Mouse (Mus musculus) limb, embryonic 15.5 days (tissue): ENCODE data around the gene Gm14085. TPM values are rescaled to one million over a fixed set of nuclear protein-coding genes. Genes with fewer than 3 reads are reported as not detected.
"Not testable (repeated sequence)": the region's sequence is repeated elsewhere in the genome, so short reads cannot be mapped to it uniquely, and the experiment has no call there.

ENCODE experiments used
- ATAC-seq: fragments of 200-750 bp; cut with Nextera tagmentation; 2 replicates; pipeline ENCODE4 v1.8.0; 2017; ENCODE audit warnings: low read depth, moderate TSS enrichment; ENCODE audit not compliant: insufficient number of reproducible peaks, low FRiP score, low TSS enrichment
- H3K27ac ChIP-seq: fragments of 300-500 bp; sonication (generic); 2 replicates; pipeline ENCODE4 v1.5.1; 2015; ENCODE audit warnings: moderate library complexity, mild to moderate bottlenecking, inconsistent platforms
- H3K27me3 ChIP-seq: fragments of 300-500 bp; sonication (generic); 2 replicates; pipeline ENCODE4 v1.6.1; 2015; ENCODE audit warnings: inconsistent platforms
- H3K36me3 ChIP-seq: fragments of 300-500 bp; sonication (generic); 2 replicates; pipeline ENCODE4 v1.6.1; 2015; ENCODE audit warnings: inconsistent platforms
- H3K4me1 ChIP-seq: fragments of 300-500 bp; sonication (generic); 2 replicates; pipeline ENCODE4 v1.6.1; 2015; ENCODE audit warnings: inconsistent platforms
- H3K4me2 ChIP-seq: fragments of 300-500 bp; sonication (generic); 2 replicates; pipeline ENCODE4 v1.6.1; 2015; ENCODE audit warnings: mild to moderate bottlenecking, inconsistent platforms
- H3K4me3 ChIP-seq: fragments of 300-500 bp; sonication (generic); 2 replicates; pipeline ENCODE4 v1.5.1; 2015; ENCODE audit warnings: mild to moderate bottlenecking, inconsistent platforms
- H3K9ac ChIP-seq: fragments of 300-500 bp; sonication (generic); 2 replicates; pipeline ENCODE4 v1.6.1; 2015; ENCODE audit warnings: inconsistent platforms
- H3K9me3 ChIP-seq: fragments of 300-500 bp; sonication (generic); 2 replicates; pipeline ENCODE4 v1.6.1; 2016; ENCODE audit warnings: inconsistent platforms
- WGBS: fragments of 180-500 bp; shearing (Covaris S2); methylation state at CpG from one replicate; pipeline ENCODE4 v1.1.7; 2015; 5-methylcytosine and 5-hydroxymethylcytosine counted together
- polyA plus RNA-seq: library from polyadenylated mRNA; unstranded; fragments of >200 nt; fragmentation: Nextera tagmentation; extraction: Ambion mirVana; gene quantifications from 2 replicates; pipeline ENCODE4 v1.2.1, GENCODE M21; 2015

The Gm14085 gene
- polyA plus RNA-seq, 1 experiment from 2014 or later, result not detected

DNA sequence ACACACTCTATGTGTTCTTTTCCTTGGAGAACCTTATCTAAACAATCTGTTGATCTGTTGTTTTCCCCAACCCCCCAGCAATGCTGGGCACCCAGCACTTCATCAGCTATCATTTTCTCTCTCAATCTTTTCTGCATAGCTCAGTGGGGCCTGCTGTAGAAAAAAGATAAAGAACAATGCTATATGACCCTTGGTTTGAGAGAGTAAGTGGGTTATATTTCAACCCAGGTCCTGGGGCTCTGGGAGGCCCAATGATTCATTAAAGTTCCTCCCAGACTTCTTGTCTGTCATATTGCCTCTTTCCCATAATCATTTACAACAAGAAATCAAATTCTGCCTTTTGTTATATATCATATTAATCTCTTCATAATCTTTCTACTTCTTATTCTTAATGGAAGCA, 1.4 kb downstream of the Gm14085 start:
- not testable (repeated sequence) for H3K4me3 ChIP-seq

DNA sequence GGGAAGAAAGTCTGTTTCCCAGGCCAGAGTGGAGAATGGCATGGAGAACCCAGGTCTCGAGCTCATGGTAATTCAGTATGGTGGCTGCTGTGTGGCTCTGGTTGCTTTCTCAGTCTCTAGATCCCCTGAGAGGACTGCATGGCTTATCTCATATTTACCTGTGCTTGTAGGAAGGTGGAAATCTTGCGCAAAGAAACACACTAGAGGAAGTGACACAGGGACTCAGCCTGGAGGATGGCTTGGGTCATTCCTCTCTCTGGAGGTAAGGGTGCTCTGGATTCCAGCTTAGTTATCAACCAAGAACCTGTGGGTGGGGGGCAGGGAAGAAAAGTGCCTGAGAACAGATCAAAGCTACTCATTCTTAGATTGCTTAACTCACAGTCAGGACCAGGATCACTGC, 1.9 kb downstream of the Gm14085 start:
- 85% methylated on average over 2 of the region's 2 CpGs for WGBS

More for the DNA sequence above, 1.4 kb downstream of the Gm14085 start:
- not testable (repeated sequence) for H3K27me3 ChIP-seq, H3K4me2 ChIP-seq, ATAC-seq, H3K27ac ChIP-seq, H3K36me3 ChIP-seq, H3K9me3 ChIP-seq, H3K9ac ChIP-seq, H3K4me1 ChIP-seq

DNA sequence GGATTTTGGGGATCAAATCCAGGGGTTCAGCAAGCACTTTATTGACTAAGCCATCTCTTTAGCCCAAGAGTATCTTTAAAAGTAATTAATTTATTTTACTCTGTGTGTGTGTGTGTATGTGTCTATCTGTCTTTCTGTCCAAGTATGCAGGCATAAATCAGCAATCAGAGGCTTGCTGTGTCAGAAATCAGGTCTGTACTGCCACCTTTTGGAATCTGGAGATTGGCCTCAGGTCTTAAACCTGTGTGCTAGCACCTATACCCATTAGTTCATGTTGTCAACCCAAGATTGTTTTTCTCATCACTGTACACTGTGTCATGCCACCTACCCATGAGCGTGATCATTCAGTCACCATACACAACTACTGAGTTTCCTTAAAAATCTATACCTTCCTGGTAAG, 45.0 kb downstream of the Gm14085 start:
- H3K9ac ChIP-seq, ATAC-seq, H3K27ac ChIP-seq, H3K36me3 ChIP-seq, H3K4me1 ChIP-seq, H3K4me2 ChIP-seq, H3K4me3 ChIP-seq, H3K27me3 ChIP-seq, H3K9me3 ChIP-seq: not testable (repeated sequence)
- 84% methylated on average over 1 of the region's 1 CpGs for WGBS

More for the DNA sequence above, 1.9 kb downstream of the Gm14085 start:
- no peaks in the 10 kb centered on the region for H3K9me3 ChIP-seq
- H3K27me3 ChIP-seq, result no peaks in the 10 kb centered on the region
- H3K4me1 ChIP-seq, result no peaks in the 10 kb centered on the region
- ATAC-seq, result no peak
- H3K9ac ChIP-seq, result no peak overlapping the region
- no peaks in the 10 kb centered on the region for H3K36me3 ChIP-seq
- H3K4me3 ChIP-seq, result no peak overlapping the region
- no peak overlapping the region for H3K27ac ChIP-seq
- H3K4me2 ChIP-seq, result no peak overlapping the region

DNA sequence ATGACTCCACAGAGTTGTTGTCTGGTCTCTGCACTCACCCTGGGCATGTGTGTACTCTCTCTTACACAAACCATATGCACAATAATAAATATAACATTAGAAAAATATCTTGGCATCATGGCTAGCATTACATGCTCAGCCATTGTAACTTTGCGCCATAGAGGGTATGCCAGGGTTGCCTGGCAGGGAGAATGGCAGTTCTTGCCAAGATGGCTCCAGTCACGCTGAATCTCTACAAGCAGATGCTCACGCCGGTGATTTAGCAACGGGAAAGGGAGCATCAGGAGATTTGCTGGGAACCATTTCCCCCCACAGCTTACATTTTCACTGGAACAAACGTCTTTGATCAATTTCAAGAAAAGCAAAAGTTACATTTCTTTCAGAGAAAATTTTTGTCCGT, 46.5 kb downstream of the Gm14085 start:
- no peaks in the 10 kb centered on the region for H3K36me3 ChIP-seq
- no peak overlapping the region for H3K4me2 ChIP-seq
- H3K9ac ChIP-seq, result no peak overlapping the region
- 80% methylated on average over 7 of the region's 7 CpGs for WGBS
- no peak overlapping the region for H3K27ac ChIP-seq
- no peaks in the 10 kb centered on the region for H3K4me1 ChIP-seq
- H3K27me3 ChIP-seq, result no peaks in the 10 kb centered on the region
- no peak overlapping the region for H3K4me3 ChIP-seq
- no peak for ATAC-seq
- H3K9me3 ChIP-seq, result no peaks in the 10 kb centered on the region

DNA sequence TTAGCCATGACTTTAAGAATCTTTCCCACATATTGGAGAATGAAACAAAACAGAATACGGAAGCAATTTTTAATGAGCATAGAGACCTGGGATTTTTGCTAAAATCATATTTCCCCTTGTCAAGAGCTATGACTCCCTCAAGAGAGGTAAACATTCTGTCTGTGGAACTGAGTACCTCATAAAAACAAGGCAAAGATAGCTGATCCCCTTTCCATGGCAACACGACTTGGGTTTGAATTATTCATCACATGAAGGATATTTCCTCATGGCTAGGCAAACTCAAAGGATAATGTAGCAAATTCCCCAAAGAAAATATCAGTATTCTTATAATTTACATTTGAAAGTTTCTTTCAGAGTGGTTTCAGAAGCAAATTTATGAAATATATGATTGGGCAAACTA, 47.0 kb downstream of the Gm14085 start:
- Histone ChIP-seq H3K9ac (no peak overlapping the region), H3K27me3 (no peaks in the 10 kb centered on the region), H3K4me2 (no peak overlapping the region), H3K36me3 (no peaks in the 10 kb centered on the region), H3K4me1 (no peaks in the 10 kb centered on the region), H3K4me3 (no peak overlapping the region), H3K27ac (no peak overlapping the region), H3K9me3 (no peaks in the 10 kb centered on the region)
- no peak for ATAC-seq
- WGBS, result 60% methylated on average over 2 of the region's 2 CpGs

DNA sequence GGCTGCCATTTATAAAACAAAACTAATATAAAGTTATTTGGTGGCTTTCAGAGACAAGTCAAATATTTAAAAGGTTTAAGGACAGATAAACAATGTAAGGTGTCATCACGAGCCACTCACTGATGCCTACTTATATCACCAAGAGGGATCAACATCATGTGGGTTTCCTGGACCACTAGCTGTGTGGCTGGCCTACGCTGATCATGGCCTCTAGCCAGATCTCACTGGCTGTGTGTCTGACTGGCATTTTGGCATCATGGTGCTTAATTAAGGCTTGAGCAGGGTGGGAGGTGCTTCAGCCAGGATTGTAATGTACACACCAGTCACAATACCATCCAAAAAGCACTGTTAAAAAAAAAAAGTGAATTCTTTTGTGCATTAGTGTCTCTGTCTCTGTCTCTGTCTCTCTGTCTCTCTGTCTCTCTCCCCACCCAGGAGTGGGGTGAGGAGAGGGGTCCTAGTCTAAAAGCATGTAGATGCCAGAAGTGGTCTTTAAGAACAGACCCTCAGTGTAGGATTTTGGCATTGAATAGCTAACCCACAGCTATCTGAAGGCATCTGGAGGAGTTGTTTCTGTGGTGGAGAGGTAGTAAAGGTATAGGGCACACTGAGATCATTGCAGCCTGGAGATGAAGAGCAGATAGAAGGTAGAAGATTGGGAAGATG, 47.5 kb downstream of the Gm14085 start:
- no peak overlapping the region for H3K27ac ChIP-seq
- H3K9ac ChIP-seq, result no peak overlapping the region
- H3K4me2 ChIP-seq, result no peak overlapping the region
- no peaks in the 10 kb centered on the region for H3K27me3 ChIP-seq
- no peaks in the 10 kb centered on the region for H3K9me3 ChIP-seq
- H3K4me1 ChIP-seq, result no peaks in the 10 kb centered on the region
- H3K4me3 ChIP-seq, result no peak overlapping the region
- WGBS, result 77% methylated on average over 2 of the region's 2 CpGs
- ATAC-seq, result no peak
- H3K36me3 ChIP-seq, result no peaks in the 10 kb centered on the region

DNA sequence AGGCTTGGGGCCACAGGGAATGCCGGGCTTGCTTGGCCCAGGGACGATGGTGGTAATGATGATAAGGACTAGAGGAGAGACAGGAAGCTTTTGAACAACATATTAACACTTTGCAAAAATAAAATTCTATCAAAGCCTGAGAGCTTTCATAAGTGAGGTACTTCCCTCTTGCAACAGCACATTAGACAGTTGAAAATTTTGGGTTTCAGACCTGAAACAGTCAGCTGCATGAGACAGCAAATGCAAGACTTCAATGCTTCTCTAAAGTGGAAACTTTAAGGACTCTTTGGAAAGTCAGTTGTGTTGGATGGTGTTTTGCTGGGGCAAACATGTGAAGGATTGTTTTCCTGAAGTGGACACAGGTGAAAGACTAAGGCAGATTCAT, 48.1 kb downstream of the Gm14085 start:
- Histone ChIP-seq H3K4me1 (no peaks in the 10 kb centered on the region), H3K4me2 (no peak overlapping the region), H3K27ac (no peak overlapping the region), H3K9ac (no peak overlapping the region), H3K36me3 (no peaks in the 10 kb centered on the region), H3K4me3 (no peak overlapping the region), H3K9me3 (no peaks in the 10 kb centered on the region), H3K27me3 (no peaks in the 10 kb centered on the region)
- ATAC-seq, result no peak
- 92% methylated on average over 2 of the region's 2 CpGs for WGBS

DNA sequence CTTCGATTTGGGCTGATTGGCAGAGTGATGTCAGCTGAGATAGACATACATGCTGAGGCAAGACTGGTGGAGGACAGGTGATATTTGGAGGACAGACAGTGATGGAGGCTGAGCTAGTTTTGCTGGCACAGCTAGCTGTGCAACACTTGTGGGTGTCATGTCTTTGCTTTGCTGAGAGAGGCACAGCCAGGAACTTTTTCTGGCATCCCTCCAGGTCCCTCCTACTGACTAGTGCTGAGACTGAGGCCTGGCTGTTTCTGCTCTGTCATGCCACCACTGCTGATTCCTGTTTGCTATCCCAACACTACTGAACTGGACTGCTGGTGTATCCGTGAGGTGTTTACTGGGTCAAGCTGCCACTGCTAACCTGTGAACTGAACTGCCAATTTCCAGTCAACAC, 48.6 kb downstream of the Gm14085 start:
- Histone ChIP-seq H3K27me3 (no peaks in the 10 kb centered on the region), H3K36me3 (no peaks in the 10 kb centered on the region), H3K27ac (no peak overlapping the region), H3K4me3 (no peak overlapping the region), H3K4me2 (no peak overlapping the region), H3K4me1 (no peaks in the 10 kb centered on the region), H3K9me3 (no peaks in the 10 kb centered on the region), H3K9ac (no peak overlapping the region)
- no peak for ATAC-seq
- 86% methylated on average over 2 of the region's 2 CpGs for WGBS

DNA sequence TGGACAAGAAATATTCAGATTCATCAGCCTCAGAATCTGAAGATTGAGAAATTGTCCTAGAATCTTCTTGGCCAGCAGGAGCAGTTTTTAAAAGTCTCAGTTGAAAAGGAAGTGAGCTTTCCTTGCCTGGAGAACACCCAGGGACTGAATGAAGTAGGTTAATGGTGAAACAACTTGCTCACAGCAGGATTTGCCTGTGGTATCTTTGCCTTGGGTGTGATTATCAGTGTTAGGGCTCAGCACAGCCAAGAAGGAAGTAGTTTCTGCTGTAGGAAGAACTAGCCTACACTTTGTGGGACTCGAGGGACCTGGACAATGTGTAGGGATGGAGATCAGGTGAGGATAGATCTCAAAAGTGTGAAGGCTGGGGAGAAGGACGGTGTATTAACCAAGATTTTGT, 49.9 kb downstream of the Gm14085 start:
- ATAC-seq, result no peak
- Histone ChIP-seq H3K4me1 (no peaks in the 10 kb centered on the region), H3K4me3 (no peak overlapping the region), H3K9me3 (no peaks in the 10 kb centered on the region), H3K27me3 (no peaks in the 10 kb centered on the region), H3K36me3 (no peaks in the 10 kb centered on the region), H3K9ac (no peak overlapping the region), H3K27ac (no peak overlapping the region), H3K4me2 (no peak overlapping the region)
- 80% methylated on average over 2 of the region's 2 CpGs for WGBS

DNA sequence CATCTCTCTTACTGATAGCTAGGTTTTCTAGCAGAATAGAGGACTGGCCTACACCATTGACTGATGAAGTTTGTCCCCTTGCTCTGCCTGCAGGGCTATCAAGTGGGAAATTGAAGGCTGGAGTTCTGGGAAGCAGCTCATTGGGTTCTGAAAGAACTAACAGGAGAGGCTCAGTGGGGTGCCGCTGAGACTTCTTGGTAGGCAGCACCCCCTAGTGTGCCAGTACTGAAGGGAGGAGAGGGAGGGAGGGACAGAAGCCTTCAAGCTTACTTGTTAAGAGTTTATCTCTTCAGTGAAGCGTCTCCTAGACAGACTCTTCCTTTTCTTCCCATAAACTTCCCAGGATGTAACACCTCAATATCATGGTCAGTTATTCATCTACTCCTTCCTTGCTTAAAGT, 73.6 kb downstream of the Gm14085 start:
- no peak for ATAC-seq
- H3K4me2 ChIP-seq, result no peak overlapping the region
- 29% methylated on average over 2 of the region's 2 CpGs for WGBS
- no peak overlapping the region for H3K4me3 ChIP-seq
- no peaks in the 10 kb centered on the region for H3K9me3 ChIP-seq
- H3K9ac ChIP-seq, result no peak overlapping the region
- no peaks in the 10 kb centered on the region for H3K4me1 ChIP-seq
- H3K27me3 ChIP-seq, result no peaks in the 10 kb centered on the region
- H3K36me3 ChIP-seq, result no peaks in the 10 kb centered on the region
- H3K27ac ChIP-seq, result no peak overlapping the region

DNA sequence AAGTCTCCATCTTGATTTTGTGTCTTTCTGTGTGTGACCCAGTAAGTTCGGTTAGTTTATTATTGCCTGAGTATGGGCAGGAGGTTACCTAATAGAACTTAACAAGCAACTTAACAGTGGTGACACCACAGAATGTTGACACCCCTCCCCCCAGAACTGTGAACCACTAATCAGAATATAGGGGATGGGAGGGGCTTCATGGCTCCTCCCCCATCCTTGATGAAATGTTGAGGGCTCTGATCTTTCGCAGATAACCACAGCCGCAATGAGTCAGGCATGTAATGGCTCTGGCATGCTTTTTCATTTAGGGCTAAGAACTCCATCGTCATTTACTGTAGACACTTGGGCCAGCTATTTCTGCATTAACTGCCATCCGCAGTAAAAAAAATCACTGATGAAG, 76.5 kb downstream of the Gm14085 start:
- H3K9ac ChIP-seq, result no peak overlapping the region
- WGBS, result 88% methylated on average over 5 of the region's 5 CpGs
- H3K27me3 ChIP-seq, result no peaks in the 10 kb centered on the region
- H3K27ac ChIP-seq, result no peak overlapping the region
- H3K4me3 ChIP-seq, result no peak overlapping the region
- H3K4me2 ChIP-seq, result no peak overlapping the region
- no peaks in the 10 kb centered on the region for H3K9me3 ChIP-seq
- ATAC-seq, result no peak
- no peaks in the 10 kb centered on the region for H3K36me3 ChIP-seq
- no peaks in the 10 kb centered on the region for H3K4me1 ChIP-seq

DNA sequence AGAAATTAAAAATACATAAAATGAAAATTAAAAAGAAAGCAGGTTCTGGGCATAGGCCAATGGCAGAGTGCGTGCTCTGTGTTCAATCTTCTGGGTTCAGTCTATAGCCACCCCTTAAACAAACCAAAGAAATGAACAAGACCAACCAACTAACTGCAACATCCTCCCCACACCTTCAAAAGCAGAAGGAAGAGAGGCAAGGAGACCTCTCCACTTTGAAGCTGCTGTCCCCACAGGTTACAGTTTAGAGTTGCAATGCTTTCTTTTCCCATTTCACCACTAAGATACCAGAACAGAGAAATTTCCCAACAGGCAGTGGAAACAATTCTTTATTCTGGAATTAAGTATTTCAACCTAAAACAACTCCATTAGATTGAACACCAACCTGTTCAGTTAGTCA, 77.5 kb downstream of the Gm14085 start:
- Histone ChIP-seq H3K36me3 (no peaks in the 10 kb centered on the region), H3K4me1 (no peaks in the 10 kb centered on the region), H3K4me2 (no peak overlapping the region), H3K27ac (no peak overlapping the region), H3K9ac (no peak overlapping the region), H3K9me3 (no peaks in the 10 kb centered on the region), H3K4me3 (no peak overlapping the region), H3K27me3 (no peaks in the 10 kb centered on the region)
- WGBS, result 92% methylated on average over 1 of the region's 1 CpGs
- no peak for ATAC-seq

DNA sequence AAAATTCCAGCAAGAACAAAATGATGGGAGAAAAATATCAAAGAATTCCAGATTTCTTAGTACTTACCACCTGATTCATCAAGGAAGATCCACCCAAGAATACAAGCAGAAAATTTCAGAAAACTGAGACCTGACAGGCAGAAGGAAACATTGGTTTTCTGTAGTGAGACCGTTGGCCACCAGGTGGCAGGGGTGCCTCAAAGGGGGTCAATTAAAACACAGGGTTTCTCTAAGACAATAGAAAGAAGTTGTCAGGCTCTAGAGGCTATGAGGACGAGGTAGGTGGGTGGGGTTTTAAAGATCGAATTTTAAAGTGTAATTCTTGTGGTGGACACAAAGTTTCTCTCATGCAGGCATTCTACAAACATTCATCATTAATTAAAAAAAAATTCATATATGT, 84.7 kb downstream of the Gm14085 start:
- Histone ChIP-seq H3K4me3 (no peak overlapping the region), H3K9me3 (no peaks in the 10 kb centered on the region), H3K4me2 (no peak overlapping the region), H3K27ac (no peak overlapping the region), H3K36me3 (no peaks in the 10 kb centered on the region), H3K9ac (no peak overlapping the region), H3K4me1 (no peaks in the 10 kb centered on the region), H3K27me3 (no peaks in the 10 kb centered on the region)
- 5% methylated on average over 3 of the region's 3 CpGs for WGBS
- no peak for ATAC-seq
